Mouse (Mus musculus) intestine, embryonic 14.5 days (tissue): ENCODE results near the gene Tmem100. TPM values are rescaled to one million over a fixed set of nuclear protein-coding genes. Genes with fewer than 3 reads are reported as not detected.

Experiments
- ATAC-seq: fragments of 200-750 bp; cut with Nextera tagmentation; replicated peaks from 2 replicates; pipeline ENCODE4 v1.8.0; 2017; ENCODE audit warnings: low read depth, moderate number of reproducible peaks, moderate TSS enrichment, moderate library complexity; ENCODE audit not compliant: low FRiP score, low TSS enrichment
- DNase-seq: peaks from one replicate; pipeline ENCODE4 v3.0.0-alpha.2; 2018; ENCODE audit warnings: low spot score
- H3K27ac ChIP-seq: fragments of 300-500 bp; sonication (generic); 2 replicates; pipeline ENCODE4 v1.5.1; 2014; ENCODE audit warnings: low read depth, mild to moderate bottlenecking, control low read depth
- H3K27me3 ChIP-seq: fragments of 300-500 bp; sonication (generic); replicated peaks from 2 replicates; pipeline ENCODE4 v1.6.1; 2014; ENCODE audit warnings: low read length, control low read depth; ENCODE audit not compliant: control insufficient read depth, insufficient read depth
- H3K36me3 ChIP-seq: fragments of 300-500 bp; sonication (generic); 2 replicates; pipeline ENCODE4 v1.6.1; 2014; ENCODE audit warnings: low read length, control low read depth; ENCODE audit not compliant: control insufficient read depth, insufficient read depth
- H3K4me1 ChIP-seq: fragments of 300-500 bp; sonication (generic); replicated peaks from 2 replicates; pipeline ENCODE4 v1.6.1; 2014; ENCODE audit warnings: low read length, control low read depth, mixed read lengths; ENCODE audit not compliant: control insufficient read depth, insufficient read depth
- H3K4me2 ChIP-seq: fragments of 300-500 bp; sonication (generic); 2 replicates; pipeline ENCODE4 v1.6.1; 2014; ENCODE audit warnings: low read length
- H3K4me3 ChIP-seq: fragments of 300-500 bp; sonication (generic); 2 replicates; pipeline ENCODE4 v1.5.1; 2014; ENCODE audit warnings: low read depth, low read length, control low read depth, mixed read lengths
- H3K9ac ChIP-seq: fragments of 300-500 bp; sonication (generic); 2 replicates; pipeline ENCODE4 v1.6.1; 2014; ENCODE audit warnings: mild to moderate bottlenecking, low read length
- H3K9me3 ChIP-seq: fragments of 300-500 bp; sonication (generic); 2 replicates; pipeline ENCODE4 v1.6.1; 2016; ENCODE audit warnings: low read length, control low read depth; ENCODE audit not compliant: control insufficient read depth
- WGBS: fragments of 180-500 bp; shearing (Covaris S2); extraction: QIAGEN DNeasy Blood & Tissue Kit; methylation state at CpG from one replicate; pipeline ENCODE4 v1.1.7; 2014; 5-methylcytosine and 5-hydroxymethylcytosine counted together
- polyA plus RNA-seq: library from polyadenylated mRNA; unstranded; fragments of >200 nt; fragmentation: Nextera tagmentation; extraction: Ambion mirVana; gene quantifications from 2 replicates; pipeline ENCODE4 v1.2.1, GENCODE M21; 2014

Gene Tmem100
- polyA plus RNA-seq, 1 experiment from 2014 or later, result 17.3 TPM

DNA sequence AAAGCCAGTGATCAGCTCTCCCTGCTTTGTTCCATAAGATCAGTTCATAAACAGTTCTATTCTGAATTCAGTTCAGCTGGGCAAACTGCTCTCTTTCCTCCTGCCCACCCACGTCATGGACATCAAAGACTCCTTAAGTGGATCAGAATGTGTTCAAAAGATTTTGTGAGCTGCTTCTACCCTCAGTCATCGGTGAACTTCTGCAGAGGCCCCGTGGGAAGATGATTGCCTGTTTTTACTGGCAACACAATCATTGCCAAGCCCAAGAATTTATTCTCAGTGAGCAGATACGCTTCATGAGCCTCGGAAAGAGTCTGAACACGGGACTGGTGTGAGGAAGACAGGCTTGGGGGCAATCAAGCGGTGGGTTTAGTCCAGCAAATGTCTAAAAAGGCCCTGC is 2.9 kb upstream of the Tmem100 start:
- no peak overlapping the region for H3K9ac ChIP-seq
- no peaks in the 10 kb centered on the region for H3K36me3 ChIP-seq
- ATAC-seq (no peak), DNase-seq (peak; percentile 46)
- 56% methylated on average over 7 of the region's 7 CpGs for WGBS
- no peak overlapping the region for H3K4me3 ChIP-seq
- 0 out of 2 replicates have a peak, but pooled peaks cover 3% of the 10 kb centered on the region for H3K27me3 ChIP-seq
- H3K4me1 ChIP-seq, result peaks cover 11% of the 10 kb centered on the region; the same call in 1 of the 2 replicates
- no peaks in the 10 kb centered on the region for H3K9me3 ChIP-seq
- no peak overlapping the region for H3K27ac ChIP-seq
- H3K4me2 ChIP-seq, result no peak overlapping the region

DNA sequence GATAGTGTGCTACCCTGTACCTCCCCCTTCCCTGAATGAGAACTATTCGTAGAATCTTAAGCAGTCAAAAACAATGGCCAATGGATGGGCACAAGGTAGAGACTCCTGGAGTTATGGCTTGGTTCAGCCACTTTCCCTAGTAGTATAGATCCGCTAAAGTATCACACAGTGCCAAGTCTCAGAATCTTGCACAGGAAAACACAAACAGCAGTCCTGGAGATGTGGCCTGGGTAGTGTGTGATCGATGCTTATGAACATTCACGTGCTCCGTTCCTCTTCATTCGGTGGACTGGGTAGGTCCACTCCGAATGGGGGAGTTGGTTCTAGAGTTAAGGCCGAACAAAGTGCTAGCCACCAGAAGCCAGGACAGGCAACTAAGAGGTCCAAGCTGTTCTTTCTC is 1.4 kb upstream of the Tmem100 start:
- ATAC-seq (no peak), DNase-seq (peak; percentile 45)
- WGBS, result 93% methylated on average over 8 of the region's 8 CpGs
- H3K4me2 ChIP-seq, result no peak overlapping the region
- no peak overlapping the region for H3K4me3 ChIP-seq
- H3K9me3 ChIP-seq, result no peaks in the 10 kb centered on the region
- 0 out of 2 replicates have a peak, but pooled peaks cover 3% of the 10 kb centered on the region for H3K27me3 ChIP-seq
- peaks cover 14% of the 10 kb centered on the region; the same call in 1 of the 2 replicates for H3K4me1 ChIP-seq
- no peak overlapping the region for H3K27ac ChIP-seq
- H3K9ac ChIP-seq, result no peak overlapping the region
- no peaks in the 10 kb centered on the region for H3K36me3 ChIP-seq

DNA sequence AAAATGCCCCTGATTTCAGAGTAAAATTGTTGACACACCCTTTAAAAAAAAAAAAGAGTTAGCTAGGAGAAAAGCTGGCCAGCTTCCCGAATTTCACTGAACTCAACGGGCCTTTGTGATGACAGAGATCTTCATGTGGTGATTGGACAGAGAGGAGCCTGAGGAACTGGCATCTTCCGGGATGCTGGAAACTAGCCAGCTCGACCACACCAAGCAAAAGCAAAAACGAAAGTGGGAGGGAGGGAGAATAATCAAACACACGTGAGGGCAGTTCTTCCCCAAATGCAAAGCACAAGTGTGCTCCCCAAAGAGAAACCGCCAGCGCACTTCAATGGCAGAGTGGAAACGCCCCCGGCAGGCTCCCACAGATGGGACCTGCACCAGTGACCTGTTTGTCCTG is 794 bp upstream of the Tmem100 start:
- ATAC-seq, result no peak
- H3K27ac ChIP-seq, result no peak overlapping the region
- H3K4me3 ChIP-seq, result no peak overlapping the region; the same call in 1 of the 2 replicates
- peak overlapping the region; percentile 54 for H3K4me2 ChIP-seq
- WGBS, result 39% methylated on average over 10 of the region's 10 CpGs
- no peaks in the 10 kb centered on the region for H3K9me3 ChIP-seq
- DNase-seq, result peak; percentile 54
- H3K27me3 ChIP-seq, result 0 out of 2 replicates have a peak, but pooled peaks cover 3% of the 10 kb centered on the region
- peaks cover 14% of the 10 kb centered on the region; the same call in 1 of the 2 replicates for H3K4me1 ChIP-seq
- no peaks in the 10 kb centered on the region for H3K36me3 ChIP-seq
- H3K9ac ChIP-seq, result no peak overlapping the region

DNA sequence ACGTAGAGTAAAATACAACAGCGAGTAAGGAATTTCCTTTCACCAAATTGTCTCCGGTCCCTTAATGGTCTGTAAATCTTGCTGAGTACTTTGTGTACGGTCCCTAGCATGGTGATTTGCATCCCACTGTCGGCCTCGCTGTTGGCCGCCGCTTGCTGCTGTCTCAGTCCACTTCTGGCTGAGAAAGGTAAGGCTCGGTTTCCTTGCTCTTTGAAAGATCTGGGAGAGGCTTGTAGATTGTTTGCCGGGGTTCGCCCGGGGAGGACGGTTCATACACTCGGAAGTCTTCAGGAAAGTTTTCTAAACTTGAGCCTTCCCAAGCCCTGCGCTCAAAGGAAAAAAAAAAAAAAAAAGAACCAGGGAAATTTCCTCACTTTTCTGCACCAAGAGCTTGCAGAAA is 409 bp downstream of the Tmem100 start:
- no peaks in the 10 kb centered on the region for H3K9me3 ChIP-seq
- H3K4me2 ChIP-seq, result peak overlapping the region; percentile 54
- peak overlapping the region; percentile 51 for H3K9ac ChIP-seq
- peak overlapping the region; percentile 40 for H3K4me3 ChIP-seq
- WGBS, result under 1% methylated on average over 15 of the region's 15 CpGs
- 0 out of 2 replicates have a peak, but pooled peaks cover 3% of the 10 kb centered on the region for H3K36me3 ChIP-seq
- H3K27ac ChIP-seq, result no peak overlapping the region
- 0 out of 2 replicates have a peak, but pooled peaks cover 3% of the 10 kb centered on the region for H3K27me3 ChIP-seq
- ATAC-seq, result no peak
- peaks cover 14% of the 10 kb centered on the region; the same call in 1 of the 2 replicates for H3K4me1 ChIP-seq
- DNase-seq, result peak; percentile 67

DNA sequence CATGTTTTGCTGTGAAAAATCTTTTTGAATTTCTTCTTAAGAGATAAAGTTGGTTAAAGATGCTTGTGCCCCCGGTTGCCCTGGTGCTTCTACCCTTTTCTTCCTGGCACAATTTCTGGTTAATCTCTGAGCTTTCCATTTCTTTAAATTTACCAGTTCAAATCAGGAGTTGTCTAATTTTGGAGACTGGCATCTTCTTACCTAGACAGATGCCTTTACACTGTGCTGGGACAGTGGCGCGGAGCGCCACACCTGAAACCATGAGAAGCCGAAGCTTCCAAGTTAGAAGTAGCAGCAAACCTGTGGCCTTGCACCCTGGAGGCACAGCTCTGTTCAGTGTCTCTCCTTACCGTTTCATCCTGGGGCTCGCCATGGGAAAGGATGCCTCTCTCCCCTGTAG is 928 bp downstream of the Tmem100 start:
- Histone ChIP-seq H3K27ac (no peak overlapping the region), H3K9ac (peak overlapping the region; percentile 51), H3K4me1 (peaks cover 14% of the 10 kb centered on the region; the same call in 1 of the 2 replicates), H3K4me2 (peak overlapping the region; percentile 54), H3K27me3 (0 out of 2 replicates have a peak, but pooled peaks cover 3% of the 10 kb centered on the region), H3K36me3 (0 out of 2 replicates have a peak, but pooled peaks cover 3% of the 10 kb centered on the region), H3K4me3 (peak overlapping the region; percentile 40), H3K9me3 (no peaks in the 10 kb centered on the region)
- 29% methylated on average over 7 of the region's 7 CpGs for WGBS
- peak; percentile 48 for DNase-seq
- no peak for ATAC-seq

DNA sequence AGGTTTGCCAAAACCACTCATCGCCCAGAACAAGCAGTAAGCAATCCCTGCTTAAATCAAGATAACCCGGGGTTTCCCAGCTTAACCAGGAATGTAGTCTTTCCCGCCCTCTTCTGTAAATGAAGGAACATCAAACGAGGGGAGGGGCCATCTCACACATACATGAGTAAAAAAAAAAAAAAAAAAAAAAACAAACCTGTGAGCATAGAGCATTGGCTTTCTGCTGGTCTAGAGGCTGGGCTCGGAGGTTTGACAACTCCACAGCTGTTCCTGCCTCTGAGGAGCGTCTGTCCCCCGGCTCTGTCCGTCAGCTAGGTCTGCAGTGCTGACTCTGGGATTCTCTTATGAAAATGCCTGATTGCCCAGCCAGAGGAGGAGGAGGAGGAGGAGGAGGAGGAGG is 2.7 kb downstream of the Tmem100 start:
- no peak overlapping the region for H3K9ac ChIP-seq
- H3K4me2 ChIP-seq, result peak overlapping the region; percentile 54
- H3K27me3 ChIP-seq, result 0 out of 2 replicates have a peak, but pooled peaks cover 3% of the 10 kb centered on the region
- no peak for DNase-seq
- H3K27ac ChIP-seq, result no peak overlapping the region
- WGBS, result 8% methylated on average over 8 of the region's 8 CpGs
- peak overlapping the region; percentile 23; the same call in 1 of the 2 replicates for H3K4me3 ChIP-seq
- peaks cover 14% of the 10 kb centered on the region; the same call in 1 of the 2 replicates for H3K4me1 ChIP-seq
- H3K36me3 ChIP-seq, result 0 out of 2 replicates have a peak, but pooled peaks cover 7% of the 10 kb centered on the region
- H3K9me3 ChIP-seq, result no peaks in the 10 kb centered on the region
- no peak for ATAC-seq

DNA sequence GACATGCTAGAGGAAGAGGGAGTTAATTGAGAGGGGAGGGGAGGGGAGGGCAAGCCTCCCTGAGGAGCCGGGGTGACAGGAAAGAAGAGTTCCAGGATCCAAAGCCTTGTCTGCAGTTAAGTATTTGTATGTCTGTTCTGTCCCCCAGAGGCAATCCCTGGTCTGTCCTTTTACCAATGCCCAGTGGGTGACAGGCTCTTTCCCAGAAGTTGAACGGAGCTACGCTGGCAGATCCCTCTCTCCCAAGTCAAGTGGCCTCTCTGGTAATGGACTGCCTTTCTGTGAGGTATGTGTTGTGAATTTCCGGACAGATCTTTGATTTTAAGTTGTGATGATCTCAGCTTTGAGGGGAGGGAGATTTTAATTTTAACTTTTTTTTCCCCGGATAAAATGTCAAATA is 3.3 kb downstream of the Tmem100 start:
- 31% methylated on average over 5 of the region's 5 CpGs for WGBS
- Histone ChIP-seq H3K36me3 (0 out of 2 replicates have a peak, but pooled peaks cover 7% of the 10 kb centered on the region), H3K4me3 (peak overlapping the region; percentile 23), H3K27ac (no peak overlapping the region), H3K4me2 (peak overlapping the region; percentile 54), H3K9ac (no peak overlapping the region), H3K27me3 (0 out of 2 replicates have a peak, but pooled peaks cover 3% of the 10 kb centered on the region), H3K9me3 (no peaks in the 10 kb centered on the region), H3K4me1 (peaks cover 14% of the 10 kb centered on the region; the same call in 1 of the 2 replicates)
- no peak for ATAC-seq
- DNase-seq, result peak; percentile 52

DNA sequence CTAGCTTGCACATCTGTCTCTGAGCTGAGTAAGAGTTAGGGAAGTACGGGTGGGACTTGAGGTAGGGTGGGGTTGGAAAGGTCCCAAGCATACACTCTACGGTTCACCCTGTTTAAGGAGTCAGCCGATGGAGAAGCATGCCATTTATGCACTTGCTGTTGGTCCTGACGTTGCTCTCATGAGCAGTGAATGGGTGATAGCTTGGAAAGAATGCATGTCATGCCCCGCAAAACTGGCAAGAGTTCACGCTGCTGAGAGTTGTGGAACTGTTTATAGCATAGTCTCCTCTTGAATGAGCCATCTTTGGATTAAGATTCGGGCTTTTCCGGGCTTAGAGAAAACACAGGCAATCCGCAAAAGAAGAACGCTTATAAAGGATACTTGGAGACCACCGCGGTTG is 4.5 kb downstream of the Tmem100 start:
- Histone ChIP-seq H3K27ac (no peak overlapping the region), H3K36me3 (0 out of 2 replicates have a peak, but pooled peaks cover 7% of the 10 kb centered on the region), H3K27me3 (0 out of 2 replicates have a peak, but pooled peaks cover 3% of the 10 kb centered on the region), H3K9ac (no peak overlapping the region), H3K4me1 (peaks cover 12% of the 10 kb centered on the region; the same call in 1 of the 2 replicates), H3K4me3 (no peak overlapping the region), H3K9me3 (no peaks in the 10 kb centered on the region), H3K4me2 (no peak overlapping the region)
- ATAC-seq (no peak), DNase-seq (no peak)
- WGBS, result 85% methylated on average over 12 of the region's 12 CpGs

DNA sequence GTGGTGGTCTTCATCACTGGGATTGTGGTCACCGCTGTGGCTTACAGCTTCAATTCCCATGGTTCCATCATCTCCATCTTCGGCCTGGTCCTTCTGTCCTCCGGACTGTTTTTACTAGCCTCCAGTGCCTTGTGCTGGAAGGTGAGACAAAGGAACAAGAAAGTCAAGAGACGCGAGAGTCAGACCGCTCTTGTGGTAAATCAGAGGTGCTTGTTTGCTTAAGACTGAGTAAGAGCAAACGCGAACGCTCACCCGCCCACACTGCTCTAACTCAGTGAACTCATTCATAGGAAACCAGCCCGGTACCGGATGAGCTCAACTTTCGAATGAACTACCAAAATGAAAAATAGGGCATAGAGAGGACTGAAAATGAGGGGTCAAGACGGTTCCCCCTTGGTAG is 5.4 kb downstream of the Tmem100 start:
- H3K4me3 ChIP-seq, result no peak overlapping the region
- H3K27ac ChIP-seq, result no peak overlapping the region
- ATAC-seq (no peak), DNase-seq (no peak)
- WGBS, result 78% methylated on average over 14 of the region's 14 CpGs
- H3K4me2 ChIP-seq, result no peak overlapping the region
- 0 out of 2 replicates have a peak, but pooled peaks cover 7% of the 10 kb centered on the region for H3K36me3 ChIP-seq
- H3K9ac ChIP-seq, result no peak overlapping the region
- H3K4me1 ChIP-seq, result peaks cover 7% of the 10 kb centered on the region; the same call in 1 of the 2 replicates
- H3K27me3 ChIP-seq, result 0 out of 2 replicates have a peak, but pooled peaks cover 3% of the 10 kb centered on the region
- H3K9me3 ChIP-seq, result no peaks in the 10 kb centered on the region
